Mouse (Mus musculus): Measurements from ENCODE around the gene Nelfcd. TPM values are rescaled to one million over a fixed set of nuclear protein-coding genes. Genes with fewer than 3 reads are reported as not detected.
A peak's percentile ranks its signal among the peaks of the same experiment; 100 is the strongest.

The Nelfcd gene
- polyA plus RNA-seq, 1 experiment from 2014 or later = 195 TPM

DNA sequence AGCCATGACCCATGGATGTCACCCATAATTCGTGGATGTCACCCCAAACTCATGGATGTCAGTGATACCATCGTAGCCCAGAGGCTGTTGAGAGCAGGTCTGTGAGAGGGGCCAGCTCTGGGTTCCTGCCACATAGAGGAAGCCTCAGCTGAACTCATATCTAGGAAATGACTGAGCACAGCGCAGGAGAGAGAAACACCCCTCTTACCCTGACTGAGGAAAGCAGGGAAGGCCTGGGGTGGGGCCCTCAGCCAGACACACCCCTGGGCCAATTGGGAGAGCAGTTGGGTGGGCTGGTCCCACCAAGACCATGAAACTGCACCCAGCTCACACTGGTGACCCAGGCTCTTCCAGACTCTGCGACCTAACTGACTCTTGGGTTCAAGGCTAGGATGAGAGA lies 34.7 kb downstream of the Nelfcd start, which contains the start of gene Tubb1:
Gene Tubb1, plus strand, starts transcription at position 343 of the 400 bp plus-strand sequence.
- no peak for DNase-seq (ENCODE audit: low spot score)
- no peak for ATAC-seq (ENCODE audit: insufficient number of reproducible peaks, low FRiP score, low TSS enrichment, low read depth)
- 64% methylated on average over 4 of the region's 4 CpGs for WGBS

DNA sequence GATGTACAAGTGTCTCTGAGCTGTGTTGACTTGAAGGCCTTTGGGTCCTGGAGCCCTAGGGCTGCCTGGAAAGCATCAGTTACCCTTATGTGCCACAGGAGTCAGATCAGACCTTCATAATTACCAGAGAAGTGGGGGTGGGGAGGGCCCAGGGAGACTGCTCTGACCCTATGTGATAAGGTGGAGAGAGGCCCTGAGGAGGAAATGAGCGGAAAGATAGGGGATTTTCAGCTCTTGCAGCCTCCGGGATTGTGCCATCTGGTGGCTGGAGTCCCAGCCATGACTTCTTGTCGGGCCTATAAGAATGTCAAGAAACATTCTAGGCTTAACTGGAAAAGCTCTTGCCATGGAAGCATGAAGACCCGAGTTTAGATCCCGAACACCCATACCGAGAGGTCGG lies 38.1 kb downstream of the Nelfcd start:
- ATAC-seq (ENCODE audit: insufficient number of reproducible peaks, low FRiP score, low TSS enrichment, low read depth) = no peak
- no peak overlapping the region for H3K27ac ChIP-seq (replicated peaks; ENCODE audit: low read depth, low read length)
- no peak overlapping the region for H3K9ac ChIP-seq (ENCODE audit: low read length)
- H3K4me2 ChIP-seq (ENCODE audit: low read depth, severe bottlenecking) = no peak overlapping the region
- DNase-seq (ENCODE audit: low spot score) = no peak
- no peaks in the 10 kb centered on the region for H3K9me3 ChIP-seq (ENCODE audit: control insufficient read depth, low read length)
- H3K36me3 ChIP-seq (ENCODE audit: control insufficient read depth, insufficient read depth, low read length) = no peaks in the 10 kb centered on the region
- H3K27me3 ChIP-seq (ENCODE audit: control insufficient read depth, insufficient read depth, low read length) = no peaks in the 10 kb centered on the region
- WGBS = 70% methylated on average over 7 of the region's 7 CpGs
- no peak overlapping the region for H3K4me3 ChIP-seq (ENCODE audit: low read depth, low read length)
- no peaks in the 10 kb centered on the region for H3K4me1 ChIP-seq (ENCODE audit: control insufficient read depth, insufficient read depth, low read length)

More for the DNA sequence above, 34.7 kb downstream of the Nelfcd start, which contains the start of gene Tubb1:
- Histone ChIP-seq H3K27ac (replicated peaks; ENCODE audit: low read depth, low read length) (no peak within 1 kb of the TSS), H3K27me3 (ENCODE audit: control insufficient read depth, insufficient read depth, low read length) (no peaks in the 10 kb centered on the region), H3K36me3 (ENCODE audit: control insufficient read depth, insufficient read depth, low read length) (no peaks in the 10 kb centered on the region), H3K4me1 (ENCODE audit: control insufficient read depth, insufficient read depth, low read length) (no peaks in the 10 kb centered on the region), H3K9ac (ENCODE audit: low read length) (no peak within 1 kb of the TSS), H3K9me3 (ENCODE audit: control insufficient read depth, low read length) (no peaks in the 10 kb centered on the region), H3K4me3 (ENCODE audit: low read depth, low read length) (no peak within 1 kb of the TSS), H3K4me2 (ENCODE audit: low read depth, severe bottlenecking) (no peak within 1 kb of the TSS)

DNA sequence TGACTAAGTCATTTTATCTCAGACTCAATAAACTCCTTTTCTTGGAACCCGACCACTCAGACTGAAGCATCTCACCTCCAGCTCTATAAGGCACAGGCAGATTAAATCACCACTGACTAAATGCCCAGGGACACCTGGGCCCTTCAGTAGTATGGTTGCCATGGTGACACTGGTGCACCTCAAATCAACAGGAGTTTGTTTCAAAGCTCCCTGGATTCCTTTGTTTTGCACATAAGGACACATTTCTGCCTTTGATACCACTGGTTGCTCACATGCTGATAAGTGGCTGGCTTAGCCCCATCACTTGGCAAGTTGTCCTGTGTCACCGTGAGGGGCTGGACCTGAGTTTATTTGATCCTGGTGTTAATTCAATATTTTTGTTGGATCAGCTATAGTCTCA lies 43.8 kb downstream of the Nelfcd start:
- no peak for DNase-seq (ENCODE audit: low spot score)
- 78% methylated on average over 2 of the region's 2 CpGs for WGBS
- ATAC-seq (ENCODE audit: insufficient number of reproducible peaks, low FRiP score, low TSS enrichment, low read depth) = no peak
- Histone ChIP-seq H3K27ac (replicated peaks; ENCODE audit: low read depth, low read length) (no peak overlapping the region), H3K4me1 (ENCODE audit: control insufficient read depth, insufficient read depth, low read length) (no peaks in the 10 kb centered on the region), H3K4me3 (ENCODE audit: low read depth, low read length) (no peak overlapping the region), H3K9me3 (ENCODE audit: control insufficient read depth, low read length) (no peaks in the 10 kb centered on the region), H3K4me2 (ENCODE audit: low read depth, severe bottlenecking) (no peak overlapping the region), H3K9ac (ENCODE audit: low read length) (no peak overlapping the region), H3K27me3 (ENCODE audit: control insufficient read depth, insufficient read depth, low read length) (no peaks in the 10 kb centered on the region), H3K36me3 (ENCODE audit: control insufficient read depth, insufficient read depth, low read length) (no peaks in the 10 kb centered on the region; the same call in 1 of the 2 replicates)

DNA sequence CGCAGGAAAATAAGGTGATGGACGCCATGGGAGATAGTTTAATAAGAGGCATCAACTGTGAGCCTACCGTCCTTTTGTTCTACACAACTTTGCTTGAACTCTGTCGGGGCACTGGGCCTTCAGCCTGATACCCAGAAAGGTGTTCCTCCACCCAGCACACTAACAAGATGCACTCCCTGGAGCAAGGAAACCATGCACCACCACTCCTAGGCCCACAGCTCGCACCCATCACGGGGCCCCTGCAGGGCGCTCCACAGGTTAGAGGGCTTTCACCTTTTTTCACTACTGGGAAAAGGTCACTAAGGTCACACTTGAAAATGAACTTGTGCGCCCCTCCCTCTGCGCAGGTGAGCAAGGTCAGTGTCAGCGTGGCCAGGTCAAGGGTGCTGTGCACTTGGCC lies 47.8 kb downstream of the Nelfcd start:
- peak overlapping the region; percentile 82 for H3K4me3 ChIP-seq (ENCODE audit: low read depth, low read length)
- H3K27ac ChIP-seq (replicated peaks; ENCODE audit: low read depth, low read length) = no peak overlapping the region
- ATAC-seq (ENCODE audit: insufficient number of reproducible peaks, low FRiP score, low TSS enrichment, low read depth) = peak; percentile 14; the same call in 1 of the 2 replicates
- no peaks in the 10 kb centered on the region for H3K9me3 ChIP-seq (ENCODE audit: control insufficient read depth, low read length)
- H3K36me3 ChIP-seq (ENCODE audit: control insufficient read depth, insufficient read depth, low read length) = no peaks in the 10 kb centered on the region; the same call in 1 of the 2 replicates
- H3K4me2 ChIP-seq (ENCODE audit: low read depth, severe bottlenecking) = peak overlapping the region; percentile 75
- peak overlapping the region; percentile 88 for H3K9ac ChIP-seq (ENCODE audit: low read length)
- H3K4me1 ChIP-seq (ENCODE audit: control insufficient read depth, insufficient read depth, low read length) = no peaks in the 10 kb centered on the region
- peak; percentile 41 for DNase-seq (ENCODE audit: low spot score)
- H3K27me3 ChIP-seq (ENCODE audit: control insufficient read depth, insufficient read depth, low read length) = no peaks in the 10 kb centered on the region
- 48% methylated on average over 10 of the region's 10 CpGs for WGBS

DNA sequence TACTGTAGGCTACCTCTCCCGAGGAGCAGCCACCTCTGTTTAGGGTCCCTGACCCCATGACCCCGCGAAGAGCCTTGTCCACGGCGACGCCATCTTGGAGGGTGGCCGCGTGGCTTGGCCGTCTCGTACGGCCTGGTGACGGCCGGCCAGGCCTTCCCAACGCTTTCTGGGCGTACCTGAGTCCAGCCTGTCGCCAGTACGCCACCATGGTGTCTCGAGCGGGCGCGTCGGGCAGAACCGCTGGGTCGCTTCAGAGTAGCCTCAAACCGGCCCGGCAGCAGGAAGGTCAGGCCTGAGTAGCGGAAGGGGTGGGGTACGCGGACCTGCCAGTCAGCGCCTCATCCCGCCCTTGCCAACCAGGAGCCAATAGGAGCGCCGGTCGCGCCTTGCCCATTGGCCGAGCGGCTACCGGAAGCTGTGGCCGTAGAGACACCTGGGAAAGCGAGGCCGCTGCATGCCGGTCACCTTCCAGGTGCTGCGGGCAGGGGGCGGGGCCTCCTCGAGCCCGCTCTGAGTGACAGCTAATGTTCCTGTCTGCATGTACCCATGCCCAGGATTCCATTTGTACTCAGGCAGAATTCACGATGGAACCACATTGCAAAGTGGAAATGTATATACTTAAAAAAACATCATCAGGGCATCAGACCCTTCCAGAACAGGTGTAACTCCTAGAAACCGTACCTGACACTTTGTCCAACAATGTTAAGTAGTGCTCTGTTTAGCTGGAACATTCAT lies 48.4 kb downstream of the Nelfcd start, which contains the start of gene Atp5e:
Gene Atp5e, minus strand, starts transcription at position 317 of the 735 bp plus-strand sequence.
- Histone ChIP-seq H3K4me3 (ENCODE audit: low read depth, low read length) (peak within 1 kb of the TSS; percentile 82), H3K9ac (ENCODE audit: low read length) (peak within 1 kb of the TSS; percentile 88), H3K4me2 (ENCODE audit: low read depth, severe bottlenecking) (peak within 1 kb of the TSS; percentile 75), H3K4me1 (ENCODE audit: control insufficient read depth, insufficient read depth, low read length) (no peaks in the 10 kb centered on the region), H3K9me3 (ENCODE audit: control insufficient read depth, low read length) (no peaks in the 10 kb centered on the region), H3K27ac (replicated peaks; ENCODE audit: low read depth, low read length) (no peak within 1 kb of the TSS), H3K27me3 (ENCODE audit: control insufficient read depth, insufficient read depth, low read length) (no peaks in the 10 kb centered on the region), H3K36me3 (ENCODE audit: control insufficient read depth, insufficient read depth, low read length) (no peaks in the 10 kb centered on the region; the same call in 1 of the 2 replicates)
- ATAC-seq (ENCODE audit: insufficient number of reproducible peaks, low FRiP score, low TSS enrichment, low read depth) (peak; percentile 98), DNase-seq (ENCODE audit: low spot score) (peak; percentile 96)
- 2% methylated on average over 48 of the region's 48 CpGs for WGBS

DNA sequence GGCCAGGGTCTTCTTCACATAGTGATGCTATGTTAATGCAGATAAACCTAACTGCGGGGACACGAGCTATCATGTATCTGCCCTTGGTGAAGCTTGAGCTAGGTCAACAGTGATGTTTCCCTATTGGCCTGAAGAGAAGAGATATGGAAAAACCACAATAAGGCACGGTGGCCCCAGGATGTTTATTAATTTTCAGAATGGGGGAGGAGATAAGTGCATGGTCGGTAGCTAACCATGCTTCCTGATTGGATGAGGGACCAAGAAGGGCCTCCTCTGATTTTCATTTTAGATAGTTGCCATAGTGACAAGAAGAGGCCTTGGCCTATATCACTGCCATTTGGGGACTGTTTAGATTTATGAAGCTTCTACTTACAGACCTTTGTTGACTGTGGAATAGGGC lies 54.7 kb downstream of the Nelfcd start:
- Histone ChIP-seq H3K9me3 (ENCODE audit: control insufficient read depth, low read length) (no peaks in the 10 kb centered on the region), H3K4me2 (ENCODE audit: low read depth, severe bottlenecking) (no peak overlapping the region), H3K9ac (ENCODE audit: low read length) (no peak overlapping the region), H3K36me3 (ENCODE audit: control insufficient read depth, insufficient read depth, low read length) (peaks cover 4% of the 10 kb centered on the region), H3K4me1 (ENCODE audit: control insufficient read depth, insufficient read depth, low read length) (0 out of 2 replicates have a peak, but pooled peaks cover 3% of the 10 kb centered on the region), H3K27ac (replicated peaks; ENCODE audit: low read depth, low read length) (no peak overlapping the region), H3K4me3 (ENCODE audit: low read depth, low read length) (no peak overlapping the region), H3K27me3 (ENCODE audit: control insufficient read depth, insufficient read depth, low read length) (no peaks in the 10 kb centered on the region)
- no peak for DNase-seq (ENCODE audit: low spot score)
- ATAC-seq (ENCODE audit: insufficient number of reproducible peaks, low FRiP score, low TSS enrichment, low read depth) = no peak
- 93% methylated on average over 4 of the region's 4 CpGs for WGBS

DNA sequence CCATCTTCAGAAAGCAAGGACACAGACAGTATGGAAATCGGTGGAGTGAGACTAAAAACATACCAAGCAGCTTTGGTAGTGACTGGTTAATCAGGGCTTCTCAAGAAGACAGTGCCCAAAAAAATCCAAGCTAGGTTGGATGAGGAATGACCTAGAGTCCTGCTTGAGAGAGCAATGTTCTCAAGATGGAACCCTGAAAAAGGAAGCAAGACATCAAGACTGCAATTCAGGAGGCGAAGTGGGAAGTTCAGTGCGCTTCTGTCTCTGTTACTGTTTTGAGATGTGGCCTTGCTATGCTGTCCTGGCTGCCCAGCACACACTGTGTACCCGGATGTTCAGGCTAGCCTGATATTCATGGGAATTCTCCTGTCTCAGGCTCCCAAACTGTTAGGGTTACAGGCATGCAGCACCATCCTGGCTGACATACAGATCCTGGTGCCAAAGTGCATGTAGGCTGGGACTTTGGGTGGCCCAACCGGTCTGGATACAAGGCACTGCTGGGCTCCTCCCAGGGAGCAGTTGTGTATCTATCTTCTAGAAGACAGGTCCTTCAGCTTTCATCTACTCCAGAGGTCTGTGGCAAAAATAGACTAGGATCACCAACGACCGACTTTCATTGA lies 55.3 kb downstream of the Nelfcd start:
- H3K9ac ChIP-seq (ENCODE audit: low read length) = no peak overlapping the region
- 96% methylated on average over 7 of the region's 7 CpGs for WGBS
- H3K4me3 ChIP-seq (ENCODE audit: low read depth, low read length) = no peak overlapping the region
- no peak for ATAC-seq (ENCODE audit: insufficient number of reproducible peaks, low FRiP score, low TSS enrichment, low read depth)
- no peak overlapping the region for H3K4me2 ChIP-seq (ENCODE audit: low read depth, severe bottlenecking)
- peaks cover 4% of the 10 kb centered on the region for H3K36me3 ChIP-seq (ENCODE audit: control insufficient read depth, insufficient read depth, low read length)
- no peak for DNase-seq (ENCODE audit: low spot score)
- H3K9me3 ChIP-seq (ENCODE audit: control insufficient read depth, low read length) = no peaks in the 10 kb centered on the region
- H3K27me3 ChIP-seq (ENCODE audit: control insufficient read depth, insufficient read depth, low read length) = no peaks in the 10 kb centered on the region
- H3K4me1 ChIP-seq (ENCODE audit: control insufficient read depth, insufficient read depth, low read length) = 0 out of 2 replicates have a peak, but pooled peaks cover 3% of the 10 kb centered on the region
- H3K27ac ChIP-seq (replicated peaks; ENCODE audit: low read depth, low read length) = no peak overlapping the region

DNA sequence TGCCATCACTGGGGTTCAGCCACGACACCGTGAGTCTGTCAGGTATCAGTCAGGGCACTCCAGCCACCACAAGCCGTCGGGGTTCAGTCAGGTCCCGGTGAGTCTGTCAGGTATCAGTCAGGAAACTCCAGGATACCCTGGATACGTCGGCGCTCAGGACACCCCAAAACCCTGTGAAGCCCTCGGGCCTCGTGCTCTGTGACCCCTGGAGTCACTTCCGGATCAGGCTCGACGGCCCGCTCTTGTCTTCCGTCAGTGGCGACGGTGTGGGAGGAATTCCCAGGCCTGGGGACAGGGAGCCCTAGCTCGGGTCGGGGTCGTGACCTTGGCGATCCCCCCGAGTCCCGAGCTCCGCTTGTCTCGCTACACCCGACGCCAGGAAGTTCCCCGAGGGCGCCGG lies 56.8 kb downstream of the Nelfcd start:
- ATAC-seq (ENCODE audit: insufficient number of reproducible peaks, low FRiP score, low TSS enrichment, low read depth) = peak; percentile 46; the same call in 1 of the 2 replicates

More for the DNA sequence above, 56.8 kb downstream of the Nelfcd start:
- WGBS = 11% methylated on average over 30 of the region's 30 CpGs
- H3K4me1 ChIP-seq (ENCODE audit: control insufficient read depth, insufficient read depth, low read length) = 0 out of 2 replicates have a peak, but pooled peaks cover 3% of the 10 kb centered on the region
- no peaks in the 10 kb centered on the region for H3K27me3 ChIP-seq (ENCODE audit: control insufficient read depth, insufficient read depth, low read length)
- H3K4me2 ChIP-seq (ENCODE audit: low read depth, severe bottlenecking) = peak overlapping the region; percentile 75
- H3K27ac ChIP-seq (replicated peaks; ENCODE audit: low read depth, low read length) = no peak overlapping the region
- no peak for DNase-seq (ENCODE audit: low spot score)
- H3K36me3 ChIP-seq (ENCODE audit: control insufficient read depth, insufficient read depth, low read length) = peaks cover 4% of the 10 kb centered on the region
- H3K4me3 ChIP-seq (ENCODE audit: low read depth, low read length) = peak overlapping the region; percentile 60
- H3K9me3 ChIP-seq (ENCODE audit: control insufficient read depth, low read length) = no peaks in the 10 kb centered on the region
- H3K9ac ChIP-seq (ENCODE audit: low read length) = peak overlapping the region; percentile 81
